Mouse (Mus musculus): ENCODE data around the gene Chst14.

The Chst14 gene

DNA sequence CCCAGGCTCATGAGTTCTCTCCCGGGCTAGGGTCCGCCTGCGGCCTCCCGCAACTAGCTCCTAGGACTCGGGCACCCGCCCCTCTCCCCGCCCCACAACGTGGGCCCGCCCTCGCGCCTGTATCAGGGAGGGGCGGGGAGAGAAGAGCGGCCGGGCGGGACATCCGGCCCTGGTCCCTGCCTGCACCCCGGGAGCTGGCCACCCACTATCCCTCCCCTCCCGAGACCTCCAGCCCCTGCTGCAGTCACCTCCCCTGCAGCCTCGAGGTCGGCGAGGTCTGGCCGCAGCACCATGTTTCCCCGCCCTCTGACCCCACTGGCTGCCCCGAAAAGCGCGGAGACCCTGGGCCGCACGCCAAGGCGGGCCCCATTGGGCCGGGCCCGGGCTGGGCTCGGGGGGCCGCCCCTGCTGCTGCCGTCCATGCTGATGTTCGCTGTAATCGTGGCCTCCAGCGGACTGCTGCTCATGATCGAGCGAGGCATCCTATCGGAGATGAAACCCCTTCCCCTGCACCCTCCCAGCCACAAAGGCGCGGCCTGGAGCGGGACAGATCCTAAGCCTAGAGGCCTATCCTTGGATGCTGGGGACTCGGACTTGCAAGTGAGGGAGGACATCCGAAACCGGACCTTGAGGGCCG, at the start of gene Chst14:
Chst14 (plus strand) TSS at position 136 of the 637 bp plus-strand sequence.
- DNase-seq (ENCODE audit: low spot score in 2 of 2): peak; percentile 66 to 76

DNA sequence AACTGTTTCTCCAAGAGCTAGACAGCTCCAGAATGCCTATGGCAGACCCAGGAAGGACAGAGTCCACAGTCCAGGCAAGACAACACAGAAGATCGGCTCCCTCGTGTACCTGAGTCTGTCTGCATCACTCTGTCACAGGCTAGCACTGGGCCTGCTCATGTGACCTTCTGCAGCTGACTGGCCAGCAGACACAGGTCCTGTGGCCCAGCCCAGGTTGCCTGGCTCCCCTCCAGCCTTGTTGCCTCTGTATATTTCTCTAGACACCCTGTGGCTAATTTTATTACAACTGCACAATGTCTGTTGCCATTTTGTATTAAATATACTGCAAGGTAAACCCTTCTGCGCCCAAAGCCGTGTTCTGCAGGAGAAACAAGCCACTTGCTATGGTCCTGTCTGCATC, 45.3 kb upstream of the Chst14 start:
- no peak for DNase-seq (ENCODE audit: low spot score in 2 of 2)

DNA sequence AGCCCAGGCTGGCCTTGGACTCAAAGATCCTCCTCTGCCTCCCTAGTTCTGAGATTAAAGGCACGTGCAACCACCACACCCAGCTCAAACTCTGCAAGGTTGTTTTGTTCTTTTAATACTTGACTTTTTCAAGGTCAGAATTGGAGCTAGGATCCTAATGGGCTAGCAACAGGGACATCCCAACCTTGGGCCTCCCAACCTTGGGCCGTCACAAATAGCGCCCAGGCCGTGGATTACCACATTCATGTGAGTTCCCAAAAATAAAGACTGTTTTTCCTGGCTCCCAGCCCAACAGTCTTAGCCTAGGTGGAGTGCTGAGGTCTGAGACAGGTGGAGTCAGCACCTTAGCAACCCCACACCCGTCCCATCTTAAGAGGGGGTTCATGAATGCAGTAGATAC, 44.3 kb upstream of the Chst14 start:
- no peak for DNase-seq (ENCODE audit: low spot score in 2 of 2)

DNA sequence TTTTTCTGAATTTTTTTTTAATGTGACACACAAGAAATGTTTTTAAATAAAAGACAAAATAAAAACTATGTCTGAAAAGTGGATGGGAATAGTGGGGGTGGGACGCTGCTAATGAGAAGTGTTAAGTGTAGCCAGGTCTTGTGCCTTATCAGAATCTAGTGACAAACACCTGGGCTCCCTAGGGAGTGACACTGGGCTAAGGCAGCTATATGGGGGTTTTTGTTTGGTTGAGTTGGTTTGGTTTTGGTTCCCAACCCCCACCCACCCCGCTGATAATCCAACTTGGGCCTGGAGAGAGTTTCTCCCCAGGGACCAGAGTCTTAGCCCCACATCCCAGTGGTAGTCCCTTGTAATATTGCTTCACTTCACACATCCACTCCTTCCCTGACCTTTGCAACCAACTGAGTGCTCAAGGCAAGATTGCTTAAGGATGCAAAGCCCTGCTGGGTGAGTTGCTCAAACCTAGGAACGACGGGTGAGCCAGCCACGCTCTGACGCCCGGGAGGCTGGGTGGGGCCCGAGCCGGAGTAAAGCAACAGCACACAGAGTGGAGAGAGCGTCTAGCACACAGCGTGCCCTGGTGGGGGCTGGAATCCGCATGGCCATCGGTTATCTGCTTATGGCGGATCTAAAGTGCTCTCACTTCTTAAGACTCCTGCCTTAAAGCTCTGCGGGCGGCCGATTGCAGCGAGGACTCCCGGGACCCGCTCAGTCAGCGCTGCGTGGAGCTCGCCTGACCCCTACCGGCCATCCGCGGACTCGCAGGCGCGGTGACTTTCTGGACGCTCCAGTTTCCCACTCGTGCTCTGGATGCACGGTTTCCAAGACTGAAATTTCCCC, 43.2 kb upstream of the Chst14 start:
- DNase-seq (ENCODE audit: low spot score in 2 of 2): peak; percentile 87 to 88

DNA sequence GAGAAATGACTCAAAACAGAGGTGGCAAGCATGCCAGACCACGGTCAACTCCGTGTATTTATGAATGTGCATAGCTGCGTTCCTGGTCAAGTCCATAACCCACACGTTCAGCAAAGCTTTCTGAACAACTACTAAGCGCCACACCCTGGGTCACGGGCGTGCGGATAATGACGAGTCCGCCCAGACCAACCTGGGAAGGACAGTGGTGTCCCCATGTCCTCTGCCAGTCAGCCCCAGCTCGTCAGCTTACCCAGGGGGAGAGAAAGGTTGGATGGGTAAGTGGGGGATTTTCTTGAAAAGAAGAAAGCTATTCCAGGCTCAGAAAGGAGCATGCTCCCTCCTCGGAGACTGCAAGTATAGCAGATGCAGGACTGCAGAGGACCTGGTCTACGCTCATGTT, 38.9 kb upstream of the Chst14 start:
- no peak for DNase-seq (ENCODE audit: low spot score in 2 of 2)

DNA sequence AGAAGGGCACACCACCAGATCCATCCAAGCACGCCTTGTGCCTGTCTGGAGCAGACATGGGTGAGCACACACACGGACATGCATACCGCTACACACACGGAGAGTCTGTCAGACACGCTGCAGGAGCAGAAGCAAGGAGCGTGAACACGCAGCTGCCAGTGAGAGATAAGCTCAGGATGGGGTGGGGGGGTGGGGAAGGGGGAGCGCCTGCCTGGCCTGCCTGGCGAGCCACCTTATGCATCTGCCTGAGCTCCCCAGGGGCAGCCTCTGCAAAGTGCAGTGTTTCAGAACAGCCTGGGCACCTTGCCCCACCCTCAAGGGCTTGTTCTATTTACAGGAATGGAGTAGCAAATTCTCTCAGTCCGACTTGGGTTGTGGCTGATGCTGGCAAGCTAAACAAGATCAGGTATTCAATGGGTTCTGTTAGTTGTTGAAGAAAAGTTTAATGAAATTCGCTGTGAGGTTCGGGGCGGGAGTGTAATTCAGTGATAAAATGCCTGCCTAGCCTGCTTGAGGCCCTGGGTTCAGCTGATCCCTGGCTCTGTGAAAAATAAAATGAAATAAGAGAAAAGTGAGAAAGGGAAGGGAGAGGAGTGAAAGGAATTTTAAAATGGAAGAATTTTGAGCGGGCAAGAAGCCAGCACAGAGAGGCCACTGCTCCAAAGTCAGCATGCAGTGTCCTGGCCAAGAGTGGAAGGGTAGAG, 38.3 kb upstream of the Chst14 start:
- no peak for DNase-seq (ENCODE audit: low spot score in 2 of 2)

DNA sequence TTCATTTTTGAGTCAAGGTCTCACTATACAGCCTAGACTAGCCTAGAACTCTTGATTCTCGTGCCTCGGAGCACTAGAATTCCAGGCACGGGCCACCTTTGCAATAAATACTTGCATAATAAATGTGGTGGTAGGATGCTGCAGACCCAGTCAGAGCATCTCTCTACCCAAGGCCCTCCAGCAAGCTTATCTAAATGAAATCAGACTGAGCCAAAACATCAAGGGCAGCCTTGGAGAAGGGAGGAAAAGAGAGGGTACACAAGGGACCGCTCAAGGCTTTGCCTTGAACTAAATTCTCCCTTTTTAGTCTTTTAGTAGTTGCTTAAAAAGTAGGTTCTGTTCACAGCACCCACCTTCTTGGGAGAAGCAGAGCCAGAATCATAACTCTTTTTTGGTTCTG, 35.1 kb upstream of the Chst14 start:
- no peak for DNase-seq (ENCODE audit: low spot score in 2 of 2)

DNA sequence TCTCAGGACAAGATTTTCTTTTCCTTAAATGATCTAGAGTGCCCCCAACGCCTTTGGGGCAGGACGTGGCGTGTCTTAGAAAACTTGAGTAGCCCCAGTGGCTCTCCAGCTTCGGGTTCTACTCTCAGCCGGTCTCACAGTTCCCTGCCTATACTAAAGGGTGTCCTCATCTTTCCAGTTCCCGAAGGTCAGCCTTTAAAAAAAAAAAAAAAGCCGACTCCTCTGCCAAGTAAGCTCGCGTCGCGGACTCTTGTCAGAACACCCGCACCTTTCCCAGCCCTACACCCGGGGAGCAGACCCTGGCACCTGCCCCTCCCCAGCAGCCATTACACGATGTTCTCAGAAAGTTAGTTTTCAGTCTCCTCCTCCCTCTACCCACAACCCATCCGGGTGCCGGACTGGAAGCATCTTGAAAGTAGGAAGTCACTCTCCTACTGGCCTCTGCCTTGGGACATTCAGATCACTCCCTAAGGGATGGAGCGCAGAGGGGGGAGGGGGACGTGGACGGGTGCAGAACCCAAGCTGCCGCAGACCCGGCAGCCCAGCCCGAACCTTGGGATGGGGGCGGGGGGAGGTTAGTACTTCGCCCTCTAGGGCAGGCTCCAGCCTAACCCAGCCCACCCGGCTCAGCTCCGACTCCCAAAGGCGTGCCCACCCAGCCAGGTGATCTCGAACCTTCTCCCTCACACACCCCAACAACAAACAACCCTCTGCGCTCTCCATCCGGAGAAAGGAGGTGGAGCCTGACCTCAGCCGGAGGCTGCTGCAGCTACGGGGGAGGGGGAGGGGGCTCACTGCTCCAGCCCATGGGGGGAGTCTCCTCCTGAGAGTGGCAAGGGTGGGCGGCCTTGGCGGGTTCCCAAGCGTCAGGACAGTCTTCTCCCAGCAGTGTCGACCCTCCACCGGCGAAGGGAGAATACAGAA, 30.0 kb upstream of the Chst14 start:
- peak; percentile 23 for DNase-seq (ENCODE audit: low spot score in 2 of 2)

DNA sequence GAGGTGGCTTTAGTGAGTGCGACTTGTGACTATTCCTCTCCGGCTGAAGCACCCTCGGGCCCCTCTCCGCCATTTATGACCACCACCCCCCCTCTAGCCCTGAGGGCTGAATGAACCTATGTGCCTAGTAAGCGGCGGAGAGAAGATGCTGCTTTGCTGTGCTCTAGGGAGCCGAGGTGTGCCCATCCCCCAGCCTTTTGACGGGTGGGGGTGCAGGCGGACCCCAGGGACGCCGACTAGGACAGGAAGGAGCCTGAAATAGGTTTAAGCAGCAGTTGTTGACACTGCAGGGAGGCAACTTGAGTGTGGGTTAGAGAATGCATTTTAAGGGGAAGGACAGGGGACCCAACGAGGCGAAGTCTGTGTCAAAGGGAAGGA, 29.4 kb upstream of the Chst14 start:
- no peak for DNase-seq (ENCODE audit: low spot score in 2 of 2)

DNA sequence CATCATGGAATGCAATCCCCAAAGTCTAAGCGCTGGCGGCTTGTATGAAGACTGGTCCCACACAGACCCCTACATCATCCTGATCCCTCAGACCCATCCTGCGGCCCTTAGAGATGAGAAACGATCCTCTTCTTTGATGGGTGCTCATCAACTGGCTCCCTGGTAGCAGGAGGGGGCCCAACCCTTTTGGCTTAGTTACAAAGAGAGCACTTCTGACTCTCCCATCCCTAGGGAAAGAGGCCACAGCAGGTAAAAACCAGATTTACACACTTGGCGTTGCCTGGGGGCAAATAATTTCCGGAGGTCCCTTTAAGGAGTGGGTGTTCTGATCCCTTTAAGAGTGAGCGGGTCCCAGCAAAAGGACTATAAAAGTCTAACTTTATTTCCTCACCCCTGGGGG, 28.9 kb upstream of the Chst14 start:
- no peak for DNase-seq (ENCODE audit: low spot score in 2 of 2)

DNA sequence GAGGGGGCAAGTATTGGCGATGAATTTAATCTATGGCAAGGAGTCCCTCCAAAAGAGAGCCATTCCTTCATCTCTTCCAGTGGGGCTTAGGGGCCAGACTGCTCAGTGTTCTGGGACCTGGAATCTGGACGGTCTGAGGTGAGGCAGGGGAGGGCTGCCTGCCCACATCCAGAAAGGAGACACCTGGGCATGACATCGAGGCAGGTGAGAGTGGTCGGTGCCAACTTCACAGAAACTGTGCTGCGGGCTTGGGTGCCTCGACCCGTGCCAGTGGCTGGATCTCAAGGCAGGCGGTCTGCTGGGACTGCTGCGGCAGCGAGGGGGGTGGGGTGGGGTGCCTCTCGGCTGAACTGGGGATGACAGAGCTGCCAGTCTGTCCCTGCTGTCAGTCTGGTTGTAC, 28.5 kb upstream of the Chst14 start:
- DNase-seq (ENCODE audit: low spot score in 2 of 2): no peak

DNA sequence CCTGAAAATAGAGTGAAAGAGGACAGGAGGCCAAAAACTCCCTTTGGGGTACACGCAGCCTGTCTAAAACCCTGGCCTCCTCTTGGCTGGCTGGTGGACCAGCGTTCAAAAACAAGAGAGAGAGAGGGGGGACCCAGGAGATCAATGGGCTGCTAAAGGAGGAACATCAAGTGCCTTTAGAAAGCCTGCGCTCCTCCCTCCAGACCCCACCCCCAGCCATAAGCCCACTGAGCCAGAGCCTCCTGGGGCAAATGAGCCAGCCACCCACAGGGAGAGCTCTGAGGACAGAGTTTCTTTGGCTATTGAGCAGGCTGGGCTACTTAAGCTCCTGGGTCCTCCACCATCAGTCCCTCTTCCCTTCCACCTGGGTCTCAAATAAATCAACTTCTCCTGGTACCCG, 27.5 kb upstream of the Chst14 start:
- no peak for DNase-seq (ENCODE audit: low spot score in 2 of 2)

DNA sequence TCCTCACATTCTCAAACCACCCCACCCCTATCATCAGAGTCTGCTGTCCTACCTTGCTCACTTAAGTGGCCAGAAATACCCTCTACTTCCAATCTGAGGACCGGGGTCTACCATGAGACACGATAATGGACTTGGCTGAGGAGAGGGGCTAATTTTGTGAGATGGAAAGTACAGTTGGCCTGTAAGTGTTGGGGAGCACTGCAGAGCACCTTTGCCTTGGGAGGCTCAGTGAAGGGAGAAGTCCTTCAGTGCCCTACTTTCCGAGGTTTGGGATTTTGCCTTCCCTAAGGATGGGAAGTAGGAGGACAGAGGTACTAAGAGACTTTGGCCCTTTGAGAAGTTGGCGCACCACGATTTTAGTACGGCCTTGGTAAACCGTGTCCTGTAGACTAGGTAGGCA, 27.0 kb upstream of the Chst14 start:
- no peak for DNase-seq (ENCODE audit: low spot score in 2 of 2)

DNA sequence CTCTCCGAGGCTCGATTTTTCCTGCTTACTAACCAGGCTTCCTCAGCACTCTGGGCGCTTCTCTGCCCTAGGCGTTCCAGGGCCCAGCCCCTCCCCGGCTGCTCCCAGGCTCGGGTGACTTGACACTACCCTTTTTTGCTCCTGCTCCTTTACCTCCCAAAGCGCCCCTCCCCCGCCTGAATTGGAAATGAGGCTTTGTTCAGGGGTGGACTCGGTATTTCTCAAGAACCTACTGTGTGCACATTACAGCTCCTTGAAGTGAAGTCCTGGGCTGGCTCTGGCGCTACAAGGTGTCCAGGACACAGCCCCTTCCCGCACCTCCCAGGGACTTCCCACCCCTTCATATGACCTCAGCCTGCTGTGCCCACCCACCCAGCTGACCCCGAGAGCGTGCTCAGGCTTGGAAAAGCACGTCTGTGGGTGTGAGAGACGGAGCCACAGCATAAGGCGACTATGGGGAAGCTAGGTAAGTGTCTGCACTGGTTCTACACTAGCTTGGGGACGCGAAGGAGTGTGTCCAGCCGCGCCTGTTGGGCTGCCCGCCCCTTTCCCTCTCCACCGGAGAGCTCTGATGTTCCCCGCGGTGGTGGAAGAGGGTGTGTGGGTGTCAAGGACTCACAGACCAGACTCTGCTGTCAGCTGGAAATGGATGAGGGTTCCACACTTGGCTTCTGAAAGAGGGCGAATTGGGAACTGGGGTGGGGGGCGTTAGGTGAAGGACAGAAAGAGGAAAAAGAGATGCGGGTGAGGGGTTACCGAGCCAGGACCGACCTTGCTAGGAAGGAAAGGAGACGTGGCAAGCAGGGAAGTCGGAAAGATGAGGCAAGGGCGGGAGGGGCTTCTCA, 26.1 kb upstream of the Chst14 start, which contains the start of gene Bahd1:
Bahd1 (plus strand) TSS at position 397 of the 845 bp plus-strand sequence.
- DNase-seq (ENCODE audit: low spot score in 2 of 2): peak in 1 of 2 experiments; percentile 32

DNA sequence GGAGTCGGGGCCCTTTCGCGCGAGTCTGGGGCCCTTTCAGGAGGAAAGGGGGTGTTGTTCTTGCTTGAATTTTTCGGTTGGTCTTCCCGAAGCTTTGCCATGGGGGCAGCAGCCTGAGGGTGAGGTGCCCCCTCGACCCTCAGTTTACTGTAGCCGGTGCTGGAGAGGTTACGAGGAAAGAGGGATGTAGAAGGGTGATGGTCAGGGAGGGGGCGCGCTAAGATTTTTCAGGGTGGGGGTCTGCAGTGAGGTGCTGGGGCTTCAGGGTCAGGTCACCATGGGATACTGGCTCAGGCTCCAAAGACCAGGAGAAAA, 25.5 kb upstream of the Chst14 start:
- DNase-seq (ENCODE audit: low spot score in 2 of 2): no peak

DNA sequence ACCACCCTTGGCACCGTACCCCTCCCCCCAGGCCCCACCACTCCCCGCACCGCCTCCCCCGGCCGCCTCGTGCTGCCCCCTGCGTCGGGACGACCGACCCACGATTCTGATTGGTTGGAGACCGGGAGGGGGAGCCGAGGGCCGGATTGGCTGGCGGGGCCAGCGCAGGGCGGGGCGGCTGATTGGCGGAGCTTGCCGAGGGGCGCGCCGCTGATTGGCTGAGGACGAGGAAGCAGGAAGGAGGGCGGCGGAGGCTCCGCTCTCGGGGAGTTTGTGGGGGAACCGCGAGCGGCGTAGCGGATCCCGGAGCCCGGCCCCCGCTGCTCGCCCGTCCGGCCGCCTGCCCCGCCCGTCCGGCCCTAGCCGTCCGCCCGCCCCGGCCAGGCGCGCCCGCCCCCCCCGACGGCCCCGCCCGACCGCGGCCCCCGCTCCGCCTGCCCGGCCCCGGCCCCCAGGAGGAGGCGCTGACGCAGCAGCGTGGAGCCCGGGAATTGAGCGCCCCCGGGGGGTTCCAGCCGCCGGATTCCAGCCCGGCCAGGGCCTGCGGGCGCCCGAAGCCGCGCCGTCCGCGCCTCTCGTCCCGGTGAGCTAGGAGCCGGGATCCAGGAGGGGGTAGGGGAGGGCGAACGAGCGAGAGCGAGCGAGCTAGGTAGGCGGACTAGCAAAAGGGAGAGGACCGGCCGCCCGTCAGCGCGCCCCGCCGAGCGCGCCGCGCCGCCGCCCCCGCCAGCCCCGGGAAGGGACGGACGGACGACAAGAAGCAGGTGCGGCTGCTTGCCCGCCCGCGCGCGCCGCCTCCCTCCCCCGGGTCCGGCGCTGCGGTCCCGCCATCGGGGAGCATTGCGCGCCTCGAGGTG, 24.9 kb upstream of the Chst14 start:
- DNase-seq (ENCODE audit: low spot score in 2 of 2): peak; percentile 91 to 98

DNA sequence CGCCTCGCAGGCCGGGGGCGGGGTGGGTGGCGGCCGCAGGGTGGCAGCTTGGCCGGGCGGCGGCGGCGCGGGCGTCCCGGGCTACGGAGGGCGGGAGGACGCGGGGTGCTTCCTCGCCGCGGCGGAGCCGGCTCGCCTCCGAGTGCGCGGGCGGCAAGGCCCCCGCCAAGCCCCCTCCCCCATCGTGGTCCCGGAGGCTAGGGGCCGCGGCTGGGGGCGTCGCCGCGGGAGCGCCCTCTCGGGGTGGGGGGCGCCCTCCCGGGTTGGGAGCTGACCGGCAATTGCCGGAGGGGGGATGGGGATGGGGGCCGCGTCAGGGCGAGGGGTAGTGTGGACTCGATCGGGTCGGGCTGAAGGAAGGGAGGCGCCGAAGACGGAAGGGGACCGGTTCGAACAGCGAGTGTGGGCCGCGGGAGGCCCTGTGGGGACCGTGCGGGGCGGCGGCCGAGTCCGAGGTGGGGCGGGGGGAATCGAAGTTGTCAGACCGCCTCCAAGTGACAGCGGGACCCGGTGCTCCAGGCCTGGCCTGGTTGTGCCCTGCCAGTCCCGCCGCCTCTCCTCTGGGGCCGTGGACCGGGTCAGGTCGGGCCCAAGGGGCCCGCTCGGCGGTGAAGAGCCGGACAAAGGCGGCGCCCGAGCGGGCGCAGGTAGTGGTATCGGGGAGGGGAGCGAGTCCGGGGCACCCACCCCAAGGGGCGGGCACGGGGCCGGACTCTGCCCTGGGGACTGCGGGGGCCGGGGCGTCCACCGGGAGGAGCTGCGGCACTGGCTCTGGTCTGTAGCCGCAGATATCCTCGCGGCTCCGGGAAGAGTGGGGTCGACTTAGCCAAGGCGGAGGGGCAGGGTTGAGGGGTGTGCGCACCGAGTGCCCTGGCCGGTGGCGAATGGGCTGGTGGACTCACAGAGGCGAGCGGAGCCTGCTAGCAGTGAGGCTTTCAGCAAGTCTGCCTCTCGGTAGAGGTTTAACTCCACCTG, 24.0 kb upstream of the Chst14 start:
- peak; percentile 30 to 42 for DNase-seq (ENCODE audit: low spot score in 2 of 2)

DNA sequence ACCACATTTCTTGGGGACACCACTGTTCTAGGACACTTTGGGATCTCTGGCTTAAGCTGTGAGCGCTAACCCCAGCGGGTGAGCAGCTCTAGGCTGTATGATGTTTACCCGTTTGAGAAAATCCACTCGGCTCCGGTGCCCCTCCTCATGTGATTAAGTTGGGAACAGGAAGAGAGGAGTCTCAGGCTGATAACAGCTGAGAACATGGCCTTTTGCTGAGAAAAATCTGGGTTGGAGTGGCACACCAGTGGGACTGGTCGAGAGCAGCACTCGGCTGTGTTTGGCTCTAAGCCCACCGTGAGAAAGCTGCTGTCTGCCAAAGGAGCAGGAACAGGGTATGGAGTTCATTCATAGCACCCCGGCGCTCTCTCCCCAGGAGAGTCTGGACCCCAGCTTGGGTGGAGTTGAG, 23.0 kb upstream of the Chst14 start:
- DNase-seq (ENCODE audit: low spot score in 2 of 2): no peak

Data from urinary bladder, postnatal 36 days (tissue).